Mouse (Mus musculus): ENCODE results near the gene Glmp.
"Not testable (repeated sequence)": the region's sequence is repeated elsewhere in the genome, so short reads cannot be mapped to it uniquely, and the experiment has no call there.

Gene Glmp

GRCm38 (mm10) chr3:88336058-88337013, 11.5 kb downstream of the Glmp start, which contains the start of the genes Tmem79 and Smg5:
Tmem79 (minus strand) TSS chr3:88336148.
Smg5 (plus strand) TSS chr3:88336260.
- peak; percentile 96 for DNase-seq

GRCm38 (mm10) chr3:88337367-88338020, 12.7 kb downstream of the Glmp start:
- DNase-seq = no peak

- no peak for DNase-seq
Observed at GRCm38 (mm10) chr3:88338316-88338715, 13.5 kb downstream of the Glmp start.

- no peak for DNase-seq
Observed at GRCm38 (mm10) chr3:88339006-88339405, 14.2 kb downstream of the Glmp start.

GRCm38 (mm10) chr3:88350732-88351131, 25.9 kb downstream of the Glmp start:
- no peak for DNase-seq

- no peak for DNase-seq
Observed at GRCm38 (mm10) chr3:88352907-88353306, 28.1 kb downstream of the Glmp start.

- DNase-seq = no peak
Observed at GRCm38 (mm10) chr3:88354396-88355165, 29.8 kb downstream of the Glmp start.

- no peak for DNase-seq
Observed at GRCm38 (mm10) chr3:88359584-88359983, 34.8 kb downstream of the Glmp start.

- DNase-seq = no peak
Observed at GRCm38 (mm10) chr3:88359989-88360388, 35.2 kb downstream of the Glmp start.

GRCm38 (mm10) chr3:88361096-88361495, 36.3 kb downstream of the Glmp start:
- DNase-seq = no peak

GRCm38 (mm10) chr3:88361612-88362313, 36.9 kb downstream of the Glmp start:
- DNase-seq = no peak

- no peak for DNase-seq
Observed at GRCm38 (mm10) chr3:88363700-88364099, 38.9 kb downstream of the Glmp start.

GRCm38 (mm10) chr3:88364337-88364736, 39.5 kb downstream of the Glmp start, which contains the start of gene Paqr6:
Paqr6 (plus strand) TSS chr3:88364584.
- no peak for DNase-seq

GRCm38 (mm10) chr3:88365705-88366361, 41.0 kb downstream of the Glmp start:
- no peak for DNase-seq

GRCm38 (mm10) chr3:88366830-88367428, 42.1 kb downstream of the Glmp start:
- DNase-seq = peak; percentile 66

GRCm38 (mm10) chr3:88367517-88367916, 42.7 kb downstream of the Glmp start:
- DNase-seq = not testable (repeated sequence)

GRCm38 (mm10) chr3:88368511-88368910, 43.7 kb downstream of the Glmp start:
- not testable (repeated sequence) for DNase-seq

GRCm38 (mm10) chr3:88372643-88373042, 47.8 kb downstream of the Glmp start, which contains the start of gene Bglap3:
Bglap3 (minus strand) TSS chr3:88372743.
- not testable (repeated sequence) for DNase-seq

- DNase-seq = peak in 1 of 2 experiments; percentile 16
Observed at GRCm38 (mm10) chr3:88375750-88376626, 51.2 kb downstream of the Glmp start.

- DNase-seq = not testable (repeated sequence)
Observed at GRCm38 (mm10) chr3:88376644-88377043, 51.8 kb downstream of the Glmp start.

Measured in B cell, adult 2 months (primary cell).